Mouse (Mus musculus): Measurements from ENCODE around the gene Glycam1. TPM values are rescaled to one million over a fixed set of nuclear protein-coding genes. Genes with fewer than 3 reads are reported as not detected.

Gene Glycam1
- not detected for polyA plus RNA-seq (2014; fragmentation: Illumina TruSeq; extraction: RNeasy Lipid Tissue Mini Kit (QIAGEN cat#74804); ENCODE audit: low read depth, low replicate concordance)

GRCm38 (mm10) chr15:103564981-103565380, at the start of gene Glycam1:
Gene Glycam1, minus strand, starts transcription at chr15:103565081.

GRCm38 (mm10) chr15:103537822-103538213, 27.1 kb downstream of the Glycam1 start, which contains the start of gene Ppp1r1a:
Gene Ppp1r1a, minus strand, starts transcription at chr15:103538003.

Other genes starting within 250 kb of the Glycam1 start
- not detected for gene Zfp385a, start 225.0 kb downstream of the Glycam1 start, polyA plus RNA-seq (2014; fragmentation: Illumina TruSeq; extraction: RNeasy Lipid Tissue Mini Kit (QIAGEN cat#74804); ENCODE audit: low read depth, low replicate concordance)
- gene Itga5, start 198.3 kb downstream of the Glycam1 start, polyA plus RNA-seq (2014; fragmentation: Illumina TruSeq; extraction: RNeasy Lipid Tissue Mini Kit (QIAGEN cat#74804); ENCODE audit: low read depth, low replicate concordance): 0.12 TPM
- not detected for gene Gtsf1, start 134.6 kb downstream of the Glycam1 start, polyA plus RNA-seq (2014; fragmentation: Illumina TruSeq; extraction: RNeasy Lipid Tissue Mini Kit (QIAGEN cat#74804); ENCODE audit: low read depth, low replicate concordance)
- not detected for gene Gtsf2, start 116.6 kb downstream of the Glycam1 start, polyA plus RNA-seq (2014; fragmentation: Illumina TruSeq; extraction: RNeasy Lipid Tissue Mini Kit (QIAGEN cat#74804); ENCODE audit: low read depth, low replicate concordance)
- 1.8 TPM for gene Nckap1l, start 111.3 kb downstream of the Glycam1 start, polyA plus RNA-seq (2014; fragmentation: Illumina TruSeq; extraction: RNeasy Lipid Tissue Mini Kit (QIAGEN cat#74804); ENCODE audit: low read depth, low replicate concordance)
- gene Pde1b, start 62.0 kb downstream of the Glycam1 start, polyA plus RNA-seq (2014; fragmentation: Illumina TruSeq; extraction: RNeasy Lipid Tissue Mini Kit (QIAGEN cat#74804); ENCODE audit: low read depth, low replicate concordance): 0.20 TPM
- 48.2 TPM for gene Ppp1r1a, start 27.1 kb downstream of the Glycam1 start, polyA plus RNA-seq (2014; fragmentation: Illumina TruSeq; extraction: RNeasy Lipid Tissue Mini Kit (QIAGEN cat#74804); ENCODE audit: low read depth, low replicate concordance)
- gene Mucl1, start 190.4 kb upstream of the Glycam1 start, polyA plus RNA-seq (2014; fragmentation: Illumina TruSeq; extraction: RNeasy Lipid Tissue Mini Kit (QIAGEN cat#74804); ENCODE audit: low read depth, low replicate concordance): not detected

Data from kidney, adult 10 weeks (tissue).